24 mouse cellular contexts compared by ENCODE assay signal in the genomic region with DNA sequence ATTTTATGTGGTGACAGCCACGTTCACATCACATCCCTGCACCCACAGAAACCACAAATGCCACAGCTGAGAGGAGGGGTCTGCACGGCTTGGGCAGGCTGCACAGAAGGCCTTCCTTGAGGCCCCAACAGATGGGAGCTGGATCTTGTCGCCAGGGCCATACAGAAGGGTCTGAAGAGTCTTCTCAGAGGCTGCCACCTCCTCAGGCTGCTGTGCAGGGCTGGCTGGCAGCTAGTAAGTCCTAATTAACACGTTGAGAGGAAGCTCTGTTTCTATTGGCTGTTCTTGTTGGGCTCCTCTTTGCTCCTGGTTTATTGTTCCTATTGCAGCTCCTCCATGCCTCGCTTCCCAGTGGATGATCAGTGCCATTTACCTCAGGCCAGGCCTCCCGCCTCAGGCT. TPM values are rescaled to one million over a fixed set of nuclear protein-coding genes. Genes with fewer than 3 reads are reported as not detected.
A peak's percentile ranks its signal among the peaks of the same experiment; 100 is the strongest.
DNase-seq lines count a peak whose midpoint lies in the region; ATAC-seq and TF ChIP-seq lines count a peak whose summit lies in the region.
"Had no signal": no experiment of that assay in that cellular context is flagged by ENCODE, and none has a peak within 500 bp of the region (broad histone marks: within the 10 kb centered on the region; RNA-seq: fewer than 3 reads in every experiment).

No protein-coding gene starts in this region.

- no peak overlapping the region for H3K4me3 ChIP-seq in midbrain, embryonic 10.5 days
- no peak overlapping the region for H3K4me3 ChIP-seq in midbrain, embryonic 11.5 days (ENCODE audit: low read depth, low read length)
- no peak overlapping the region for H3K4me3 ChIP-seq in forebrain, postnatal 0 days (ENCODE audit: low read depth, low read length)
- H3K4me3 ChIP-seq in midbrain, embryonic 13.5 days (replicated peaks), result no peak overlapping the region
- no peak overlapping the region for H3K4me3 ChIP-seq in olfactory bulb, adult 2 months (ENCODE audit: insufficient read depth, low read depth, low read length)
- H3K4me3 ChIP-seq: embryonic facial prominence, embryonic 15.5 days; megakaryocyte, embryonic 14.5 days had no signal

- no peak overlapping the region for H3K4me2 ChIP-seq in midbrain, embryonic 11.5 days
- no peak overlapping the region for H3K4me2 ChIP-seq in forebrain, postnatal 0 days (ENCODE audit: low read depth)
- no peak overlapping the region for H3K4me2 ChIP-seq in midbrain, embryonic 13.5 days (replicated peaks)
- H3K4me2 ChIP-seq: embryonic facial prominence, embryonic 15.5 days had no signal

- ATAC-seq in midbrain, embryonic 11.5 days (ENCODE audit: low FRiP score), result no peak
- ATAC-seq in forebrain, postnatal 0 days, result peak; percentile 67
- no peak for ATAC-seq in midbrain, embryonic 13.5 days
- ATAC-seq: liver, postnatal 0 days had no signal

- intact Hi-C loops in left cerebral cortex, postnatal 4 days (cut with DNase I), result no loop called here

- no peak for DNase-seq in midbrain, embryonic 10.5 days (ENCODE audit: low spot score)
- no peak for DNase-seq in midbrain, embryonic 11.5 days (ENCODE audit: low spot score, missing footprints)
- peak; percentile 41 for DNase-seq in forebrain, postnatal 0 days
- no peak for DNase-seq in left cerebral cortex, postnatal 4 days
- DNase-seq in layer of hippocampus, postnatal 14 days (ENCODE audit: low spot score in 2 of 2), result no peak
- no peak for DNase-seq in heart, adult 11 months
- DNase-seq: adrenal gland, postnatal 14 days; cerebellum, adult 2 months; kidney, adult 18-20 months; kidney, postnatal 36 days; layer of hippocampus, adult 9-11 months; liver; liver, postnatal 0 days; lung, postnatal 14 days; right cerebral cortex, postnatal 25 days; thymus, adult 18-20 months had no signal

- H3K4me1 ChIP-seq in midbrain, embryonic 10.5 days, result peaks cover 43% of the 10 kb centered on the region
- H3K4me1 ChIP-seq in midbrain, embryonic 11.5 days (ENCODE audit: control insufficient read depth, insufficient read depth, low read length), result peaks cover 5% of the 10 kb centered on the region
- H3K4me1 ChIP-seq in forebrain, postnatal 0 days (ENCODE audit: insufficient read depth), result peaks cover 20% of the 10 kb centered on the region
- H3K4me1 ChIP-seq in midbrain, embryonic 13.5 days (replicated peaks), result peaks cover 46% of the 10 kb centered on the region
- peaks cover 50% of the 10 kb centered on the region for H3K4me1 ChIP-seq in olfactory bulb, adult 2 months (ENCODE audit: control insufficient read depth, insufficient read depth, low read length)
- H3K4me1 ChIP-seq: megakaryocyte, embryonic 14.5 days had no signal

- H3K9ac ChIP-seq in midbrain, embryonic 11.5 days (ENCODE audit: low read length), result no peak overlapping the region
- no peak overlapping the region for H3K9ac ChIP-seq in forebrain, postnatal 0 days
- H3K9ac ChIP-seq in midbrain, embryonic 13.5 days (replicated peaks), result no peak overlapping the region
- H3K9ac ChIP-seq: embryonic facial prominence, embryonic 15.5 days; liver, postnatal 0 days had no signal

- peaks cover 40% of the 10 kb centered on the region; the same call in 1 of the 2 replicates for H3K27me3 ChIP-seq in midbrain, embryonic 10.5 days (ENCODE audit: low read depth, poor library complexity, severe bottlenecking)
- no peaks in the 10 kb centered on the region for H3K27me3 ChIP-seq in midbrain, embryonic 11.5 days (ENCODE audit: control insufficient read depth, insufficient read depth, low read length)
- H3K27me3 ChIP-seq in forebrain, postnatal 0 days (ENCODE audit: insufficient read depth, low read length), result no peaks in the 10 kb centered on the region
- H3K27me3 ChIP-seq in midbrain, embryonic 13.5 days, result peaks cover 13% of the 10 kb centered on the region
- H3K27me3 ChIP-seq: embryonic facial prominence, embryonic 15.5 days had no signal

- TF ChIP-seq POLR2A in olfactory bulb, adult 2 months (IDR thresholded peaks at IDR 0.05; ENCODE audit: insufficient read depth, low read depth, low read length), result no peak

- 39% methylated on average over 6 of the region's 6 CpGs for WGBS in midbrain, embryonic 10.5 days
- 42% methylated on average over 6 of the region's 6 CpGs for WGBS in midbrain, embryonic 11.5 days
- WGBS in forebrain, postnatal 0 days, result 24% methylated on average over 6 of the region's 6 CpGs
- WGBS in midbrain, embryonic 13.5 days, result 38% methylated on average over 6 of the region's 6 CpGs
- WGBS in olfactory bulb, adult 2 months, result 23% methylated on average over 6 of the region's 6 CpGs

- no peaks in the 10 kb centered on the region for H3K9me3 ChIP-seq in midbrain, embryonic 10.5 days (replicated peaks)
- no peaks in the 10 kb centered on the region for H3K9me3 ChIP-seq in midbrain, embryonic 11.5 days (ENCODE audit: control insufficient read depth, low read length)
- H3K9me3 ChIP-seq in forebrain, postnatal 0 days (ENCODE audit: low read length), result no peaks in the 10 kb centered on the region
- H3K9me3 ChIP-seq in midbrain, embryonic 13.5 days, result no peaks in the 10 kb centered on the region
- H3K9me3 ChIP-seq: embryonic facial prominence, embryonic 15.5 days; megakaryocyte, embryonic 14.5 days had no signal

- TF ChIP-seq CTCF in forebrain, postnatal 0 days (IDR thresholded peaks at IDR 0.05; ENCODE audit: low read depth), result no peak
- no peak for TF ChIP-seq CTCF in olfactory bulb, adult 2 months (IDR thresholded peaks at IDR 0.05; ENCODE audit: insufficient read depth, low read depth, low read length)

- H3K36me3 ChIP-seq in midbrain, embryonic 10.5 days, result no peaks in the 10 kb centered on the region
- no peaks in the 10 kb centered on the region for H3K36me3 ChIP-seq in midbrain, embryonic 11.5 days (ENCODE audit: control insufficient read depth, insufficient read depth, low read length)
- no peaks in the 10 kb centered on the region for H3K36me3 ChIP-seq in forebrain, postnatal 0 days (ENCODE audit: insufficient read depth)
- no peaks in the 10 kb centered on the region for H3K36me3 ChIP-seq in midbrain, embryonic 13.5 days
- H3K36me3 ChIP-seq: embryonic facial prominence, embryonic 15.5 days had no signal

- peak overlapping the region; percentile 35 for H3K27ac ChIP-seq in midbrain, embryonic 10.5 days (replicated peaks)
- no peak overlapping the region for H3K27ac ChIP-seq in midbrain, embryonic 11.5 days (ENCODE audit: low read depth, low read length)
- 0 out of 2 replicates have a peak overlapping the region, but pooled peaks have one; percentile 5 for H3K27ac ChIP-seq in forebrain, postnatal 0 days (ENCODE audit: low read depth, low read length)
- 0 out of 2 replicates have a peak overlapping the region, but pooled peaks have one; percentile 52 for H3K27ac ChIP-seq in midbrain, embryonic 13.5 days
- peak overlapping the region; percentile 23; the same call in 1 of the 2 replicates for H3K27ac ChIP-seq in olfactory bulb, adult 2 months (ENCODE audit: insufficient read depth, low read depth, low read length)
- H3K27ac ChIP-seq: embryonic facial prominence, embryonic 15.5 days had no signal

RNA-seq across cellular contexts. Expression of a gene that starts 33.0 kb away (rescaled TPM):
- polyA plus RNA-seq in midbrain, embryonic 10.5 days (2016; fragmentation: Nextera tagmentation; extraction: Ambion mirVana), result not detected in 2 replicates
- polyA plus RNA-seq in midbrain, embryonic 11.5 days (2014; fragmentation: Nextera tagmentation; extraction: Ambion mirVana), result not detected in 2 replicates
- total RNA-seq in forebrain, postnatal 0 days (2014; rRNA removed), result not detected in 2 replicates
- polyA plus RNA-seq in forebrain, postnatal 0 days (2015; fragmentation: Nextera tagmentation; extraction: Ambion mirVana), result not detected in 2 replicates
- polyA plus RNA-seq in midbrain, embryonic 13.5 days (2015; fragmentation: Nextera tagmentation; extraction: Ambion mirVana), result not detected in 2 replicates
- not detected in 2 replicates for polyA plus RNA-seq in olfactory bulb, adult 2 months (2012; ENCODE audit: insufficient read depth, insufficient read length, low replicate concordance, missing spikeins)
- not detected for total RNA-seq in left cerebral cortex, postnatal 4 days (2021)
- total RNA-seq in layer of hippocampus, postnatal 14 days (2021), result not detected
- total RNA-seq: adrenal gland, postnatal 14 days; gastrocnemius, adult 8-10 months; heart, adult 8-10 months; left cerebral cortex, postnatal 10 days had no signal
- polyA plus RNA-seq: cerebellum, adult 2 months; cortical plate, adult 2 months; embryonic facial prominence, embryonic 15.5 days; liver, postnatal 0 days had no signal

RNA-seq across cellular contexts. Expression of a gene that starts 43.6 kb away (rescaled TPM):
- polyA plus RNA-seq in midbrain, embryonic 10.5 days (2016; fragmentation: Nextera tagmentation; extraction: Ambion mirVana), result 7.6 and 8.3 TPM in 2 replicates
- polyA plus RNA-seq in midbrain, embryonic 11.5 days (2014; fragmentation: Nextera tagmentation; extraction: Ambion mirVana), result 7.1 and 8.2 TPM in 2 replicates
- total RNA-seq in forebrain, postnatal 0 days (2014; rRNA removed), result 37.3 and 43.7 TPM in 2 replicates
- polyA plus RNA-seq in forebrain, postnatal 0 days (2015; fragmentation: Nextera tagmentation; extraction: Ambion mirVana), result 72.7 and 82.3 TPM in 2 replicates
- polyA plus RNA-seq in midbrain, embryonic 13.5 days (2015; fragmentation: Nextera tagmentation; extraction: Ambion mirVana), result 28.2 and 29.9 TPM in 2 replicates
- polyA plus RNA-seq in olfactory bulb, adult 2 months (2012; ENCODE audit: insufficient read depth, insufficient read length, low replicate concordance, missing spikeins), result 164 TPM in 1 of 2 replicates, not detected in the other
- 100 to 1,000 TPM; 185 to 192 TPM for total RNA-seq in left cerebral cortex, postnatal 4 days (2021)
- 100 to 1,000 TPM; 224 to 233 TPM for total RNA-seq in layer of hippocampus, postnatal 14 days (2021)
